Mouse (Mus musculus) B cell, adult (primary cell): ENCODE measurements around the gene Keg1. TPM values are rescaled to one million over a fixed set of nuclear protein-coding genes. Genes with fewer than 3 reads are reported as not detected.

Experiments used
- total RNA-seq: library from RNA; stranded (reverse); gene quantifications from 4 replicates; pipeline ENCODE4 v1.2.4, GENCODE M21; 2023; ENCODE audit not compliant: inconsistent age

The Keg1 gene
- total RNA-seq, result not detected in 4 replicates

DNA sequence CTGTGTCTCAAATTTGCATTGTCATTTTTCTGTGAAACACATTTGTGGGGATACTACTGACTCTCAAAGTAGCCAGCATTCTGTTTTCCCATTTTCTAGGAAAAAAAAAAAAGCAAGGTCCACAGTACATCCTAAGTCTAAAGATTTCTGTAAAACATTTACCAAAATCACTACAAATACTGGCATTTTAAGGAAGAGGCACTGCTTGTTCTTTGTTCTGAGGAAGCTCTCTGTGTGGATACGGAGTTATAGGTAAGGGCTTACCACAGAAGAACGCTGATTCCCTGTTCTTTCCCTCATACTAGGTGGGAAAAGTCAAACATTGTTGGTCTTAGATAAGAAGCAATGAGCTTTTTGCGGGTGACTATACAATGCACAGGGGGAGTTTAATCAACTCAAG lies at the start of gene Keg1:
Keg1 (plus strand) TSS at position 197 of the 400 bp plus-strand sequence.

DNA sequence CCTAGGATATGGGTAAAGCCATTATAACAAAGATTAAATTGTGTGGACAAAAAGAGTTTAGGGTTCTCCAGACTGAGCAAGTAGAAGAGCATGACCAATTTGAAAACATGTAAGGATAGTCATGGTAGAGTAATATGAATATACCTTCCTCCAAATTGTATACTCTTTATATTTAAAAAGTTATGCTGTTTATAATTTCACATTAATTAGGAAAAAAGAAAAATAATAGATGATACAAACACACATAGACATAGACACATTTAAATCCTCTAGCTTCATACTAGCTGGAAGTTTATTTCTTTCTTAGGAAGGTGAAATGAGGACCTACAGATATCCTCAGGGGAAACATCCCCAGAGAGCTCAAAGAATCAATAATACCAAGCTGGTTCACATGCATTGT lies 25.4 kb upstream of the Keg1 start, which contains the start of gene Olfr1442:
Olfr1442 (plus strand) TSS at position 301 of the 400 bp plus-strand sequence.

DNA sequence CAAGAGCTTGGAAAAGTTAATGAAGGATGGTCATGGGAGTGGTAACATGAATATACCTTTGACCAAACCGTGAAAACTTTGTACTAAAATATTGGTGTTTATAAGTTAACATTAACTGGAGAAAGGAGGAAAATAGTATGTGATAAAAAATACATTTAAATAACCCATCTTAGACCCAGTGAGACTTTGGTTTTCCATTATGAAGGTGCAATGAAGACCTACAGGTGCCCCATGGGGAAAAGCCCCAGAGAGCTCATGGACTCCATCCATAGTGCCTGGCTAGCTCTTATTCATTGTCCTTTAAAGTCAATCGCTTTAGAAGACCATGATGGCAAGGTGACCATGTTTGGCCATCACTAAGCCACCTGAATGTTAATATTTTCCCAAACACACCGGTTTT lies 17.8 kb upstream of the Keg1 start, which contains the start of gene Olfr1443:
Olfr1443 (plus strand) TSS at position 301 of the 400 bp plus-strand sequence.

GRCm38 (mm10) chr19:12765308-12765707 lies 69.7 kb downstream of the Keg1 start, which contains the start of gene Cntf:
Gene Cntf (minus strand): TSS chr19:12765632.

Other genes starting within 250 kb of the Keg1 start
- 41.6 to 51.2 TPM (median 46.3 TPM) in 4 replicates for gene Mpeg1, start 235.0 kb upstream of the Keg1 start, total RNA-seq
- 9.3 to 12.6 TPM (median 11.3 TPM) in 4 replicates for gene Dtx4, start 194.3 kb upstream of the Keg1 start, total RNA-seq
- 136 to 142 TPM (median 138 TPM) in 4 replicates for gene Fam111a, start 150.0 kb upstream of the Keg1 start, total RNA-seq
- gene Gm4952, start 95.8 kb upstream of the Keg1 start, total RNA-seq, result not detected in 4 replicates
- gene Glyat, start 62.5 kb upstream of the Keg1 start, total RNA-seq, result not detected in 4 replicates
- not detected in 4 replicates for gene Olfr1442, start 25.3 kb upstream of the Keg1 start, total RNA-seq
- gene Olfr1443, start 17.7 kb upstream of the Keg1 start, total RNA-seq, result not detected in 4 replicates
- 3.6 to 5.9 TPM (median 4.2 TPM) in 4 replicates for gene Cntf, start 69.8 kb downstream of the Keg1 start, total RNA-seq
- gene Zfp91, start 100.3 kb downstream of the Keg1 start, total RNA-seq, result 85.2 to 90.8 TPM (median 88.5 TPM) in 4 replicates
- 81.9 to 88.1 TPM (median 84.2 TPM) in 4 replicates for gene Lpxn, start 100.4 kb downstream of the Keg1 start, total RNA-seq
- gene Gm5244, start 150.9 kb downstream of the Keg1 start, total RNA-seq, result 2.7 to 5.5 TPM (median 4.1 TPM) in 4 replicates
- 0.61 to 1.3 TPM (median 0.63 TPM) in 4 replicates for gene Olfr1444, start 161.5 kb downstream of the Keg1 start, total RNA-seq
- gene Olfr1445, start 188.1 kb downstream of the Keg1 start, total RNA-seq, result not detected in 4 replicates
- not detected in 4 replicates for gene Olfr1446, start 197.7 kb downstream of the Keg1 start, total RNA-seq
- gene Olfr1447, start 208.0 kb downstream of the Keg1 start, total RNA-seq, result not detected in 4 replicates
- gene Olfr1448, start 228.6 kb downstream of the Keg1 start, total RNA-seq, result not detected in 4 replicates
- not detected in 4 replicates for gene Olfr1449, start 235.1 kb downstream of the Keg1 start, total RNA-seq